Mouse (Mus musculus) small intestine, adult 2 months (tissue): Measurements from ENCODE around the gene Flcn.

ENCODE experiments used
- CTCF ChIP-seq: fragments of 200-500 bp; IDR thresholded peaks from 2 replicates; pipeline ENCODE4 v1.5.1; 2012; ENCODE audit warnings: low read depth, mild to moderate bottlenecking, control low read depth, inconsistent platforms, low read length, moderate library complexity, mixed read lengths; ENCODE audit not compliant: insufficient replicate concordance, insufficient read length; ENCODE audit errors: extremely low read depth
- POLR2A ChIP-seq: fragments of 200-500 bp; IDR thresholded peaks from 2 replicates; pipeline ENCODE4 v1.6.1; 2012; ENCODE audit warnings: low read depth, mild to moderate bottlenecking, control low read depth, inconsistent platforms, low read length, moderate library complexity

- TF ChIP-seq POLR2A (no peak), CTCF (no peak)
These were observed 66.5 kb downstream of the Flcn start for GRCm38 (mm10) chr11:59743307-59743706.
